Mouse (Mus musculus): ENCODE measurements around the gene Commd7.
"Not testable (repeated sequence)": the region's sequence is repeated elsewhere in the genome, so short reads cannot be mapped to it uniquely, and the experiment has no call there.

GRCm38 (mm10) chr2:153675364-153675763 is 42.8 kb upstream of the Commd7 start:
- TF ChIP-seq E2F4 (IDR thresholded peaks at IDR 0.05; ENCODE audit: insufficient read depth); USF1 (IDR thresholded peaks at IDR 0.05; ENCODE audit: low read depth); POLR2A (IDR thresholded peaks at IDR 0.05; ENCODE audit: insufficient read length, low read depth); TCF12 (IDR thresholded peaks at IDR 0.05; ENCODE audit: insufficient read depth, poor library complexity, severe bottlenecking); MYOG (IDR thresholded peaks at IDR 0.05; ENCODE audit: control insufficient read depth in 1 of 3, insufficient read depth in 1 of 3, insufficient read length in 2 of 3, low read depth in 2 of 3); POLR2AphosphoS2 (IDR thresholded peaks at IDR 0.05; ENCODE audit: insufficient read length, low read depth); MAX (IDR thresholded peaks at IDR 0.05; ENCODE audit: low read depth); SRF (IDR thresholded peaks at IDR 0.05; ENCODE audit: control insufficient read depth, insufficient read length, low read depth): not testable (repeated sequence)

Data from myocyte (in vitro differentiated cells).